Mouse (Mus musculus) hindbrain, embryonic 13.5 days (tissue): ENCODE measurements around the gene Mertk. TPM values are rescaled to one million over a fixed set of nuclear protein-coding genes. Genes with fewer than 3 reads are reported as not detected.
"Not testable (repeated sequence)": the region's sequence is repeated elsewhere in the genome, so short reads cannot be mapped to it uniquely, and the experiment has no call there.

Experiments used
- ATAC-seq: fragments of 200-750 bp; cut with Nextera tagmentation; 2 replicates; pipeline ENCODE4 v1.8.0; 2017; ENCODE audit warnings: moderate TSS enrichment; ENCODE audit not compliant: low FRiP score
- H3K27ac ChIP-seq: fragments of 300-500 bp; sonication (generic); 2 replicates; pipeline ENCODE4 v1.5.1; 2015; ENCODE audit warnings: inconsistent platforms, mild to moderate bottlenecking, moderate library complexity
- H3K27me3 ChIP-seq: fragments of 300-500 bp; sonication (generic); 2 replicates; pipeline ENCODE4 v1.6.1; 2015; ENCODE audit warnings: mild to moderate bottlenecking, inconsistent platforms
- H3K36me3 ChIP-seq: fragments of 300-500 bp; sonication (generic); 2 replicates; pipeline ENCODE4 v1.6.1; 2015; ENCODE audit warnings: mild to moderate bottlenecking, inconsistent platforms
- H3K4me1 ChIP-seq: fragments of 300-500 bp; sonication (generic); replicated peaks from 2 replicates; pipeline ENCODE4 v1.6.1; 2015; ENCODE audit warnings: inconsistent platforms
- H3K4me2 ChIP-seq: fragments of 300-500 bp; sonication (generic); 2 replicates; pipeline ENCODE4 v1.6.1; 2015; ENCODE audit warnings: inconsistent platforms, mild to moderate bottlenecking, moderate library complexity
- H3K4me3 ChIP-seq: fragments of 300-500 bp; sonication (generic); 2 replicates; pipeline ENCODE4 v1.5.1; 2015; ENCODE audit warnings: mild to moderate bottlenecking, inconsistent platforms
- H3K9ac ChIP-seq: fragments of 300-500 bp; sonication (generic); 2 replicates; pipeline ENCODE4 v1.6.1; 2015; ENCODE audit warnings: mild to moderate bottlenecking, inconsistent platforms
- H3K9me3 ChIP-seq: fragments of 300-500 bp; sonication (generic); 2 replicates; pipeline ENCODE4 v1.6.1; 2016; ENCODE audit warnings: inconsistent platforms
- WGBS: fragments of 180-500 bp; shearing (Covaris S2); methylation state at CpG from one replicate; pipeline ENCODE4 v1.1.7; 2015; 5-methylcytosine and 5-hydroxymethylcytosine counted together
- polyA plus RNA-seq: library from polyadenylated mRNA; unstranded; fragments of >200 nt; fragmentation: Nextera tagmentation; extraction: Ambion mirVana; gene quantifications from 2 replicates; pipeline ENCODE4 v1.2.1, GENCODE M21; 2015

Mertk gene
- 2.0 and 2.1 TPM in 2 replicates for polyA plus RNA-seq

DNA sequence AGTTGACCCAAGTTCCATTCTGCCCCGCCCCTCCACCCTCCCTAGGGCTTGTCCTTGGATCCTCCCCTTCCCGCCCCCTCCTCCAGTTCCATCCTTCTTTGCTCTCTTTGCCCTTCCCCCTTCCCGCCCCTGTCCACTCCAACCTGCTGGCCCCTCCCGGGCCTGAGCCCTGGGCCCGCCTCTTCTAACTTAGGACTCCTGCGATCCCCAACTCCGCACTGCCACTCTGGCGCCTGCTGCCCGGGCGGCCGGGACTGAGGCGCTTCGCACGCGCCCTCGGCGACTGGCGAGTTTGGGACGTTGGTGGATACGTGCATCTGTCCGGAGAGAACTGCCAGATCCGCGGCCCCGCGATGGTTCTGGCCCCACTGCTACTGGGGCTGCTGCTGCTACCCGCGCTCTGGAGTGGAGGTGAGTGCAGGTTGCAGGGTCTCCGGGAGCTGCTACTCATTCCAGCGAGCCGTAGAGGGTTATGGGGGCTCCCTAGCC is at the start of gene Mertk:
Gene Mertk (plus strand): TSS at position 264 of the 489 bp plus-strand sequence.
- ATAC-seq: peak; percentile 92
- H3K36me3 ChIP-seq: no peaks in the 10 kb centered on the region
- WGBS: under 1% methylated on average over 29 of the region's 30 CpGs
- no peaks in the 10 kb centered on the region for H3K9me3 ChIP-seq
- H3K27me3 ChIP-seq: peaks cover 40% of the 10 kb centered on the region
- H3K9ac ChIP-seq: peak within 1 kb of the TSS; percentile 66
- peaks cover 22% of the 10 kb centered on the region for H3K4me1 ChIP-seq
- peak within 1 kb of the TSS; percentile 88 for H3K4me2 ChIP-seq
- 0 out of 2 replicates have a peak within 1 kb of the TSS, but pooled peaks have one; percentile 44 for H3K27ac ChIP-seq
- peak within 1 kb of the TSS; percentile 51 for H3K4me3 ChIP-seq

DNA sequence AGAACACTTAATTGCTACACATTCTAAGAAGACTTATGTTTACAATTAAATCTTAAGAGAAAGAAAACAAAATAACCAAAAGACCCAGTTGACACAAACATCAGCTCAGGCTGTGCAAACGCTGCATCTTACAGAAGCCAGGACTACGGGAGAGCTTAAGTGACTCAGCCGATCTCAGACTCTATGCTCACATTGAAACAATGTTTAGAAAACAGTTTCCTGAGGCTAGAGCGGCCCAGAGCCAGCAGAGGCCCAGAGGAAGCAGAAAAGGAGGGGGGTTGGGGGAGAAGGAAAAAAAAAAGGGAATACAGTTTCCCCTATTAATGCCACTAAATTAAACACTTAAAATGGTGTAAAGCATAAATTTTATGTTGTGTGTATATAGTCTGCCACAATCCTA is 18.1 kb upstream of the Mertk start:
- Histone ChIP-seq H3K4me2 (no peak overlapping the region), H3K27me3 (no peaks in the 10 kb centered on the region), H3K4me3 (no peak overlapping the region), H3K27ac (no peak overlapping the region), H3K4me1 (peaks cover 5% of the 10 kb centered on the region), H3K9ac (no peak overlapping the region), H3K36me3 (peaks cover 65% of the 10 kb centered on the region), H3K9me3 (no peaks in the 10 kb centered on the region)
- 85% methylated on average over 4 of the region's 4 CpGs for WGBS
- no peak for ATAC-seq

DNA sequence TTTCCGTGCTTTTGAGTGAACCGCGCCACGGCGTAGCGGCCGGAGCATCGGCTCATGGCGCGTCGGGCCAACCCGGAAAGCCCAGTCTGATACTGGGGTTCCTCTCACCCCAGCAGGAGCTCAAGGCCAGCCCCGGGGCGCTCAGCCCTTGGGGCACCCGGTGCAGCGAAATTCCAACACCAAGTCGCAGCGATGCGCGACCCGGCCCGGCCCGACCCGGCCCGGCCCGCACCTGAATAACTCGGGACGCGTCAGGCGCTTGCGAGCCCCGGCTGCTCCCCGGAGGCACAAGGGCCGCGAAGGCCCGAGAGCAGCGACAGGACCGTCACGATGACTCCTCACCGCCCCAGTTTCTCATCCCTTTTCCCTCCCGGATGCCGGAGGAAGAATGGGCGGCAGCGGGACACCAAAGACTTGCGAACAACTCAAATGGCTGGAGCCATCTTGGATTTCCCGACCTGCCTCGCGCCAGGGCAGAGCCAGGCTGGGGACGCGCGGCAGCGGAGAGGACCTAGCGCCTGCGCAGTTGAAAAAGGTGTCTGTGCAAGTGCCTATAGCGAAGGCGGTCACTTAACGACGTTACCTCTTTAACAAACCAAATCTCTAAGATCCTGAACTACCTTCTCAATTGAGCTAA is 11.7 kb upstream of the Mertk start, which contains the start of gene Anapc1:
Gene Anapc1 (minus strand): TSS at position 471 of the 637 bp plus-strand sequence.
- peaks cover 21% of the 10 kb centered on the region for H3K4me1 ChIP-seq
- ATAC-seq: peak; percentile 98
- under 1% methylated on average over 58 of the region's 58 CpGs for WGBS

DNA sequence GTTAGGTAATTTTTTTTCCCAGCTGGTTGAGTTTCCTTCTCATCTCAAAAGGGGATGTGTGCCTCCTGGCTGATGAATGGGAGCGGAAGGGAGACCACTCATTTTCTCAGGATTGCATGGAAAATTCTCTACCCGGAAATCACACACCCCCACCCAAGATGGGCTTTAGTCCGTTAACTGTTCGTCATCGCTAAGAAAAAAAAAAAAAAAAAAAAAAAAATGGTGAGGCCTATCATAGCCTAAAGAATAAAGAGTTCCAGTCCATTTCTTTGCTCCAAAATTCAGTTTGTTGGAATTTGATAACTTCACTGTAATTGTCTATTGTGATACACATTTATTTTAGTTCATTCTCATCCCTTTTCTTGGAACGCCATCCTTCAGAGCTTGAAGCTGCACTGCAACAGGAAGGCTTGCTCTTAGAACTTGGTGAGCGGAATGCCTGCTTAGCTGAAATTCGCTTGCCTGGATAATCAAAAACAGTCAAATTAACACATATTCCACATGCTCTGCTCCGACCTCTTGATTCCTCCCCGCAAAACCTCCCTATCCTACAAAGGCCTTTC is 11.1 kb upstream of the Mertk start:
- peak; percentile 91 for ATAC-seq
- Histone ChIP-seq H3K4me1 (peaks cover 21% of the 10 kb centered on the region), H3K27ac (peak overlapping the region; percentile 90), H3K9ac (peak overlapping the region; percentile 98), H3K27me3 (0 out of 2 replicates have a peak, but pooled peaks cover 5% of the 10 kb centered on the region), H3K36me3 (peaks cover 15% of the 10 kb centered on the region), H3K4me2 (peak overlapping the region; percentile 76), H3K4me3 (peak overlapping the region; percentile 95), H3K9me3 (no peaks in the 10 kb centered on the region)
- WGBS: 47% methylated on average over 10 of the region's 10 CpGs

More for the DNA sequence above, 11.7 kb upstream of the Mertk start, which contains the start of gene Anapc1:
- Histone ChIP-seq H3K27ac (peak within 1 kb of the TSS; percentile 90), H3K36me3 (peaks cover 19% of the 10 kb centered on the region), H3K4me3 (peak within 1 kb of the TSS; percentile 95), H3K27me3 (0 out of 2 replicates have a peak, but pooled peaks cover 5% of the 10 kb centered on the region), H3K4me2 (peak within 1 kb of the TSS; percentile 76), H3K9me3 (no peaks in the 10 kb centered on the region), H3K9ac (peak within 1 kb of the TSS; percentile 98)

DNA sequence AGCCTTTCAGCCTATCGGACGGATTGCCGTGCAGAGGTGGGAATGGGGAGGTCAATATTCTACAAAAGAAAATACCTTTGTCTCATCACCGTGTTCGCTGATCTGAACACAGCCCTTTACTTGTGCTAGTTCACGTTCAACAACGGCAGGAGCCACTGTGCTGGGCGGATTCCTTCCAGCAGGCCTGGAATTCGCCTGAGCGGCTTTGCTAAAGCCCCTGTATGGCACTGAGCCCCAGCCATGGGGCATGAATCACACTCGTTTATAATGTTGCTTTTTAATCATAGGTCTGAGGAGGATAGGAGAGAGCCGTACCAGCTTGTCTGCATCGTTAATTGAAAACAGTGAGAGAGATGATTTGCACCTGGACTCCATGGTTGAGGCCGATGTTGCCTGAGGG is 6.4 kb upstream of the Mertk start:
- Histone ChIP-seq H3K4me2 (no peak overlapping the region), H3K9ac (no peak overlapping the region; the same call in 1 of the 2 replicates), H3K27ac (no peak overlapping the region), H3K4me1 (peaks cover 7% of the 10 kb centered on the region), H3K4me3 (no peak overlapping the region), H3K27me3 (peaks cover 16% of the 10 kb centered on the region), H3K36me3 (no peaks in the 10 kb centered on the region), H3K9me3 (no peaks in the 10 kb centered on the region)
- WGBS: 82% methylated on average over 14 of the region's 14 CpGs
- ATAC-seq: no peak

DNA sequence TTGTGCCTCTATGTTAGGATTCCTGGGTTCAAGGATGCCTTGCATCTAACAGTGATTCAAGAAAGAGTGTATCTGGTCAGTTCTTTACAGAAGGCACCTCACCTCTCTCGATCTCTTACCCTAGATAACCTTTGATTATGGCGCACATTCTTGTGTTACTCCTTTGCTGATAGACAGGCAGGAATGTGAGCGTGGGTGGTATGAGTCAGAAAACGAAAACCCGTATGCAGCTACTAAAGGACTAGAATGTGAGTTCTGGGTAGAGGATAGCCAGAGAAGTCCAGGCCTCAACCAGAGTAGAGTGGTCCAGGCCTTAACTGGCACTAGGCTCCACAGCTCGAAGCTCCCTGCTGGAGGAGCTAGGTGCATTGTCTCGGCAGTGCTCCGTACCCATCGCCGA is 6.0 kb upstream of the Mertk start:
- Histone ChIP-seq H3K4me2 (no peak overlapping the region), H3K9me3 (no peaks in the 10 kb centered on the region), H3K27ac (no peak overlapping the region), H3K36me3 (no peaks in the 10 kb centered on the region), H3K9ac (no peak overlapping the region), H3K4me1 (peaks cover 9% of the 10 kb centered on the region), H3K27me3 (peaks cover 20% of the 10 kb centered on the region), H3K4me3 (no peak overlapping the region)
- 91% methylated on average over 10 of the region's 10 CpGs for WGBS
- no peak for ATAC-seq

DNA sequence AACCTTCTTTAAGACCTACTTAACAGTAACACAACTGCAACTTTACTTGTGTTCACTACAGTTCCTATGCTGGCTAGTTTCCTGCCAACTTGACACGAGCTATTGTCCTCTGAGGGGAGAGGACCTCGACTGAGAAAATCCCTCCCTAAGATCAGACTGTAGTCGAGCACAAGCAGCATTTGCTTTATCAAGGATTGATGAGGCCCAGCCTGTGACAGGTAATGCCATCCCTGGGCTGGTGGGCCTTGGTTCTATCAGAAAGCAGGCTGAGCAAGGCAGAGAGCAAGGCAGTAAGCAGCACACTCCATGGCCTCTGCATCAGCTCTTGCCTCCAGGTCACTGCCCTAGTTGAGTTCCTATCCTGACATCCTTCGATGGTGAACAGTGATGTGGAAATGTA is 5.5 kb upstream of the Mertk start:
- Histone ChIP-seq H3K9me3 (no peaks in the 10 kb centered on the region), H3K4me1 (peaks cover 9% of the 10 kb centered on the region), H3K4me3 (no peak overlapping the region), H3K27me3 (peaks cover 23% of the 10 kb centered on the region), H3K36me3 (no peaks in the 10 kb centered on the region), H3K9ac (no peak overlapping the region), H3K27ac (no peak overlapping the region), H3K4me2 (no peak overlapping the region)
- no peak for ATAC-seq
- WGBS: 76% methylated on average over 4 of the region's 4 CpGs

DNA sequence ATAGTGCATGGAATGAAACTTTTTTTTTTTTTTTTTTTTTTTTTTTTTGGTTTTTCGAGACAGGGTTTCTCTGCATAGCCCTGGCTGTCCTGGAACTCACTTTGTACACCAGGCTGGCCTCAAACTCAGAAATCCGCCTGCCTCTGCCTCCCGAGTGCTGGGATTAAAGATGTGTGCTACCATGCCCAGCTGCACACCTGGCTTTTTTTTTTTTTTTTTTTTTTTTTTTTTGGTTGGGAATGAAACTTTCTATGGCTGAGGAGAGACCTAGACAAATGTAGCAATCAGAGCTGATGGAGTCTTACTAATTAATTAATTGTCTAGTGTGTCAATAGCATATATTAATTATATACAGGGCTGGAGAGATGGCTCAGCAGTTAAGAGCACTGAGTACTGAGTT is 4.9 kb upstream of the Mertk start:
- H3K4me2 ChIP-seq, H3K36me3 ChIP-seq, ATAC-seq, H3K27ac ChIP-seq, H3K9me3 ChIP-seq, H3K9ac ChIP-seq, H3K4me3 ChIP-seq: not testable (repeated sequence)
- peaks cover 28% of the 10 kb centered on the region for H3K27me3 ChIP-seq
- H3K4me1 ChIP-seq: peaks cover 14% of the 10 kb centered on the region
- WGBS: 86% methylated on average over 3 of the region's 3 CpGs

DNA sequence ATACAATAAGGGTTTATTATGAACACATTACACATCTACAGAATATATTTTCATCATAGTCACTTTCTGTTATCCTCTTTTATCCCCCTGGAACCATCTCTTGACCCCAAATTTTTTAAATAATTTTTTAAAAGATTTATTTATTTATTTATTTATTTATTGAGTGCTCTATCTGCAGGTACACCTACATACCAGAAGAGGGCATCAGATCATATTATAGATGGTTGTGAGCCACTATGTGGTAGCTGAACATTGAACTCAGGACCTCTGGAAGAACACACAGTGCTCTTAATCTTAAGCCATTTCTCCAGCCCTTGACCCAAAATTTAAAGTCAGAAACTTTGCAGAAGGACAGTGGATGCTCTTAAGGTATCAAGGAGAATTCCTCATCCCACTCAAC is 4.2 kb upstream of the Mertk start:
- Histone ChIP-seq H3K9ac (no peak overlapping the region), H3K4me1 (peaks cover 21% of the 10 kb centered on the region), H3K27ac (no peak overlapping the region), H3K4me3 (no peak overlapping the region), H3K27me3 (peaks cover 32% of the 10 kb centered on the region), H3K4me2 (no peak overlapping the region), H3K36me3 (no peaks in the 10 kb centered on the region), H3K9me3 (no peaks in the 10 kb centered on the region)
- no peak for ATAC-seq

DNA sequence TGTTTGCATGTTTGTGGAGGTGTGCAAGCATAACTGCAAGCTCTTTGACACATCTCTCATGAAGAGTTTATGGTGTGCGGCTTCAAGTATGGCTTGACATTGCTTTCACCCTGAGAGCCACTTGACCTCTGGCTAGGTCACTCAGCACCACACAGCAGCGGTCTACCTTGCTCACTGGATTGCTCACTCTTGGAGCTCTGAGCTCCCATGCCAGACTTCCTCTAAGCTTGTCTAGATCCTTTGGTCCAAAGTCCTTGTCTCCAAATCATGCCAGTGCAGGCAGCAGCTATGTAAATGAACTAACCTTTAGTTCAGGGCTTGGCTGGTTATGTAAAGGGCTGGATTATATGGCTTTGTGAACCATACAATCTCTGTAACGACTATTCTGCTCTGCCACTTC is 2.3 kb upstream of the Mertk start:
- H3K27me3 ChIP-seq: peaks cover 40% of the 10 kb centered on the region
- no peaks in the 10 kb centered on the region for H3K9me3 ChIP-seq
- H3K4me2 ChIP-seq: no peak overlapping the region
- H3K9ac ChIP-seq: no peak overlapping the region
- no peak overlapping the region for H3K27ac ChIP-seq
- peaks cover 22% of the 10 kb centered on the region for H3K4me1 ChIP-seq
- no peak for ATAC-seq
- no peaks in the 10 kb centered on the region for H3K36me3 ChIP-seq
- 87% methylated on average over 3 of the region's 3 CpGs for WGBS
- H3K4me3 ChIP-seq: no peak overlapping the region

DNA sequence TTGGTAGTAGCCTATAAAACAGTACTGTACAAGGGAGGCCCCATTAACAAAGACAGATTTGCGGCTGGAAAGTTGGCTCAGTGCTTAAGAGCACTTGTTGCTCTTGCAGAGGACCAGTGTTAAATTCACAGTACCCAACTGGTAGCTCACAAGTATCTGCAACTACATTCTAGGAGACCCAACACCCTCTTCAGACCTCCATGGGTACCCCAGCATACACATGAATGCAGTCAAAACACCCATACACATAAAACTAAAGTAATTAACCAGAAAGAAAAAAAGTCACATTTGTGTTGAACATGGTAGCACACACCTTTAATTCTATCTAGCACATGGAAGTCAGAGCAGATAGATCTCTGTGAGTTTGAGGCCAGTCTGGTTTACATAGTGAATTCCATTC is 1.7 kb upstream of the Mertk start:
- no peak overlapping the region for H3K4me2 ChIP-seq
- H3K36me3 ChIP-seq: no peaks in the 10 kb centered on the region
- peaks cover 40% of the 10 kb centered on the region for H3K27me3 ChIP-seq
- no peak overlapping the region for H3K4me3 ChIP-seq
- WGBS: 98% methylated on average over 1 of the region's 1 CpGs
- no peaks in the 10 kb centered on the region for H3K9me3 ChIP-seq
- no peak for ATAC-seq
- peaks cover 22% of the 10 kb centered on the region for H3K4me1 ChIP-seq
- no peak overlapping the region for H3K27ac ChIP-seq
- no peak overlapping the region for H3K9ac ChIP-seq

DNA sequence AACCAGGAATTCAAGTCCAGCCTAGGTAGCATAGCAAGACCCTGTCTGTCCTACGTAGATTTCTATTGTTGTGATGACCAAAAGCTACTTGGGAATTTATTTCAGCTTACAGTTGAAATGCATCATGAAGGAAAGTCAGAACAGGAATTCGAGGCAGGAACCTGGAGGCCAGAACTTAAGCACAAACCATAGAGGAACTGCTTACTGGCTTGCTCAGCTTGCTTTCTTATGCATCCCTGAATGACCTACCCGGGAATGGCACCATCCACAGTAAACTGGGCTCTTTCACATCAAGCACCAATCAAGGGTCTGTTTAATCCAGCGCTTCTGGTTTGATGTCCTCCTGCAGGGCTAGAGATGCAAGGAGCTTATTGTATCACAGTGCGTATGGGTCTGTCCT is 1.2 kb upstream of the Mertk start:
- 62% methylated on average over 5 of the region's 5 CpGs for WGBS
- Histone ChIP-seq H3K9ac (peak overlapping the region; percentile 66; the same call in 1 of the 2 replicates), H3K4me1 (peaks cover 22% of the 10 kb centered on the region), H3K4me3 (no peak overlapping the region), H3K9me3 (no peaks in the 10 kb centered on the region), H3K27ac (no peak overlapping the region), H3K36me3 (no peaks in the 10 kb centered on the region), H3K27me3 (peaks cover 40% of the 10 kb centered on the region), H3K4me2 (peak overlapping the region; percentile 88)
- ATAC-seq: no peak
